Mouse (Mus musculus) MEL (cell line): ENCODE data around the gene Med25. TPM values are rescaled to one million over a fixed set of nuclear protein-coding genes. Genes with fewer than 3 reads are reported as not detected.
A peak's percentile ranks its signal among the peaks of the same experiment; 100 is the strongest.

ENCODE experiments used
- DNase-seq: peaks from one replicate; pipeline ENCODE4 v3.0.0; 2011; ENCODE audit warnings: low read depth, low spot score
- H3K27ac ChIP-seq: 2 replicates; pipeline ENCODE4 v1.5.1; 2012; ENCODE audit warnings: low read depth, mild to moderate bottlenecking, control low read depth, low read length, moderate library complexity; ENCODE audit not compliant: control insufficient read depth
- H3K27me3 ChIP-seq, 2 experiments: fragments of 150-350 bp in 1 of 2; sonication (generic) in 1 of 2; 2 replicates each; pipeline ENCODE4 v1.6.1; 2012; ENCODE audit warnings: low read length in 2 of 2, mild to moderate bottlenecking in 2 of 2, improper control_type of control experiment in 1 of 2, moderate library complexity in 1 of 2; ENCODE audit not compliant: insufficient read depth in 2 of 2, control insufficient read depth in 1 of 2
- H3K36me3 ChIP-seq, 2 experiments: 2 replicates each; pipeline ENCODE4 v1.6.1; 2012 to 2014; ENCODE audit warnings: low read length in 2 of 2, improper control_type of control experiment in 1 of 2, inconsistent platforms in 1 of 2, mild to moderate bottlenecking in 1 of 2; ENCODE audit not compliant: insufficient read depth in 2 of 2, control insufficient read depth in 1 of 2
- H3K4me1 ChIP-seq, 2 experiments: fragments of 150-350 bp in 1 of 2; sonication (generic) in 1 of 2; 2 replicates each; pipeline ENCODE4 v1.6.1; 2012; ENCODE audit warnings: low read length in 2 of 2, improper control_type of control experiment in 1 of 2, mild to moderate bottlenecking in 1 of 2; ENCODE audit not compliant: insufficient read depth in 2 of 2, control insufficient read depth in 1 of 2
- H3K4me3 ChIP-seq, 2 experiments: fragments of 150-350 bp in 1 of 2; sonication (generic) in 1 of 2; 2 replicates each; pipeline ENCODE4 v1.5.1; 2012; ENCODE audit warnings: low read depth in 2 of 2, low read length in 2 of 2, mild to moderate bottlenecking in 2 of 2, moderate library complexity in 2 of 2, control low read depth in 1 of 2, improper control_type of control experiment in 1 of 2; ENCODE audit not compliant: control insufficient read depth in 1 of 2, insufficient read depth in 1 of 2
- H3K79me2 ChIP-seq: 2 replicates; pipeline ENCODE4 v1.6.1; 2012; ENCODE audit warnings: mild to moderate bottlenecking, low read length, moderate library complexity; ENCODE audit not compliant: control insufficient read depth, poor library complexity, insufficient read depth
- H3K9ac ChIP-seq: 2 replicates; pipeline ENCODE4 v1.6.1; 2012; ENCODE audit warnings: low read depth, mild to moderate bottlenecking, control low read depth, low read length, moderate library complexity; ENCODE audit not compliant: control insufficient read depth, poor library complexity, severe bottlenecking
- H3K9me3 ChIP-seq: fragments of 150-350 bp; sonication (generic); replicated peaks from 2 replicates; pipeline ENCODE4 v1.6.1; 2012; ENCODE audit warnings: mild to moderate bottlenecking, low read length, improper control_type of control experiment, moderate library complexity; ENCODE audit not compliant: insufficient read depth
- BHLHE40 ChIP-seq: IDR thresholded peaks from 2 replicates; pipeline ENCODE4 v1.6.1; 2012; ENCODE audit warnings: low read depth, mild to moderate bottlenecking, inconsistent platforms, low read length, improper control_type of control experiment, borderline replicate concordance
- CHD1 ChIP-seq: IDR thresholded peaks from 2 replicates; pipeline ENCODE4 v1.6.1; 2012; ENCODE audit warnings: low read depth, mild to moderate bottlenecking, inconsistent platforms, low read length, improper control_type of control experiment
- CHD2 ChIP-seq: IDR thresholded peaks from 2 replicates; pipeline ENCODE4 v1.6.1; 2011; ENCODE audit warnings: low read length, improper control_type of control experiment
- CTCF ChIP-seq, 3 experiments: IDR thresholded peaks in 2 of 3; conservative IDR thresholded peaks in 1 of 3; 2 replicates each; pipeline ENCODE4 v1.5.1; 2011 to 2012; ENCODE audit warnings: low read length in 3 of 3, low read depth in 2 of 3, mild to moderate bottlenecking in 2 of 3, improper control_type of control experiment in 1 of 3, inconsistent platforms in 1 of 3, mixed read lengths in 1 of 3, moderate library complexity in 1 of 3; ENCODE audit not compliant: control insufficient read depth in 1 of 3, insufficient read depth in 1 of 3, poor library complexity in 1 of 3, severe bottlenecking in 1 of 3
- E2F4 ChIP-seq: IDR thresholded peaks from 2 replicates; pipeline ENCODE4 v1.6.1; 2011; ENCODE audit warnings: low read depth, low read length, improper control_type of control experiment, borderline replicate concordance
- ELF1 ChIP-seq: IDR thresholded peaks from 2 replicates; pipeline ENCODE4 v1.6.1; 2014; ENCODE audit warnings: low read depth, mild to moderate bottlenecking, inconsistent platforms, low read length, improper control_type of control experiment, moderate library complexity
- ETS1 ChIP-seq: IDR thresholded peaks from 2 replicates; pipeline ENCODE4 v1.6.1; 2012; ENCODE audit warnings: low read depth, mild to moderate bottlenecking, inconsistent platforms, low read length, improper control_type of control experiment, moderate library complexity
- GABPA ChIP-seq: IDR thresholded peaks from 2 replicates; pipeline ENCODE4 v1.6.1; 2012; ENCODE audit warnings: low read depth, mild to moderate bottlenecking, inconsistent platforms, low read length, improper control_type of control experiment, moderate library complexity
- GATA1 ChIP-seq: IDR thresholded peaks from 2 replicates; pipeline ENCODE4 v1.6.1; 2011; ENCODE audit warnings: low read depth, low read length, improper control_type of control experiment
- HCFC1 ChIP-seq: IDR thresholded peaks from 2 replicates; pipeline ENCODE4 v1.6.1; 2012; ENCODE audit warnings: low read depth, mild to moderate bottlenecking, inconsistent platforms, low read length, improper control_type of control experiment, moderate library complexity
- JUND ChIP-seq: IDR thresholded peaks from 2 replicates; pipeline ENCODE4 v1.6.1; 2011; ENCODE audit warnings: low read depth, mild to moderate bottlenecking, improper control_type of control experiment, low read length
- MAFK ChIP-seq: IDR thresholded peaks from 2 replicates; pipeline ENCODE4 v1.6.1; 2011; ENCODE audit warnings: low read depth, mild to moderate bottlenecking, low read length, improper control_type of control experiment, borderline replicate concordance
- MAX ChIP-seq: IDR thresholded peaks from 2 replicates; pipeline ENCODE4 v1.6.1; 2011; ENCODE audit warnings: low read length, improper control_type of control experiment
- MAZ ChIP-seq: IDR thresholded peaks from 2 replicates; pipeline ENCODE4 v1.6.1; 2012; ENCODE audit warnings: low read depth, mild to moderate bottlenecking, inconsistent platforms, low read length, improper control_type of control experiment
- MEF2A ChIP-seq: IDR thresholded peaks from 2 replicates; pipeline ENCODE4 v1.6.1; 2014; ENCODE audit warnings: low read depth, mild to moderate bottlenecking, inconsistent platforms, low read length, improper control_type of control experiment; ENCODE audit not compliant: poor library complexity, insufficient replicate concordance, severe bottlenecking; ENCODE audit errors: extremely low read depth
- MYC ChIP-seq: IDR thresholded peaks from 2 replicates; pipeline ENCODE4 v1.6.1; 2011; ENCODE audit warnings: low read depth, mild to moderate bottlenecking, low read length, improper control_type of control experiment, moderate library complexity
- NELFE ChIP-seq: IDR thresholded peaks from 2 replicates; pipeline ENCODE4 v1.6.1; 2011; ENCODE audit warnings: low read depth, low read length, improper control_type of control experiment
- NRF1 ChIP-seq: IDR thresholded peaks from 2 replicates; pipeline ENCODE4 v1.6.1; 2014; ENCODE audit warnings: low read depth, mild to moderate bottlenecking, inconsistent platforms, low read length, improper control_type of control experiment, moderate library complexity; ENCODE audit not compliant: poor library complexity, insufficient read depth, severe bottlenecking
- POLR2A ChIP-seq, 2 experiments: IDR thresholded peaks; 2 replicates each; pipeline ENCODE4 v1.6.1; 2011 to 2012; ENCODE audit warnings: low read length in 2 of 2, mild to moderate bottlenecking in 2 of 2, control low read depth in 1 of 2, improper control_type of control experiment in 1 of 2, low read depth in 1 of 2, moderate library complexity in 1 of 2; ENCODE audit not compliant: control insufficient read depth in 1 of 2, insufficient read depth in 1 of 2, poor library complexity in 1 of 2
- RCOR1 ChIP-seq: IDR thresholded peaks from 2 replicates; pipeline ENCODE4 v1.6.1; 2012; ENCODE audit warnings: low read depth, mild to moderate bottlenecking, inconsistent platforms, low read length, improper control_type of control experiment
- SMC3 ChIP-seq: IDR thresholded peaks from 2 replicates; pipeline ENCODE4 v1.6.1; 2011; ENCODE audit warnings: low read depth, low read length, improper control_type of control experiment
- TAL1 ChIP-seq: IDR thresholded peaks from 2 replicates; pipeline ENCODE4 v1.6.1; 2012; ENCODE audit warnings: mild to moderate bottlenecking, inconsistent platforms, low read length, moderate library complexity, mixed read lengths
- TBP ChIP-seq: IDR thresholded peaks from 2 replicates; pipeline ENCODE4 v1.8.0; 2011; ENCODE audit warnings: low read depth, low read length, improper control_type of control experiment
- TCF12 ChIP-seq: IDR thresholded peaks from 2 replicates; pipeline ENCODE4 v1.6.1; 2014; ENCODE audit warnings: low read depth, mild to moderate bottlenecking, inconsistent platforms, low read length, improper control_type of control experiment, moderate library complexity
- UBTF ChIP-seq: IDR thresholded peaks from 2 replicates; pipeline ENCODE4 v1.6.1; 2012; ENCODE audit warnings: low read depth, mild to moderate bottlenecking, inconsistent platforms, low read length, improper control_type of control experiment, moderate library complexity, borderline replicate concordance; ENCODE audit not compliant: insufficient read depth
- USF1 ChIP-seq: IDR thresholded peaks from 2 replicates; pipeline ENCODE4 v1.6.1; 2014; ENCODE audit warnings: low read depth, mild to moderate bottlenecking, inconsistent platforms, low read length, improper control_type of control experiment, moderate library complexity
- ZKSCAN1 ChIP-seq: IDR thresholded peaks from 2 replicates; pipeline ENCODE4 v1.6.1; 2012; ENCODE audit warnings: low read depth, mild to moderate bottlenecking, inconsistent platforms, low read length, improper control_type of control experiment, moderate library complexity
- ZMIZ1 ChIP-seq: IDR thresholded peaks from 2 replicates; pipeline ENCODE4 v1.6.1; 2012; ENCODE audit warnings: low read depth, mild to moderate bottlenecking, inconsistent platforms, low read length, improper control_type of control experiment, moderate library complexity
- ZNF384 ChIP-seq: IDR thresholded peaks from 2 replicates; pipeline ENCODE4 v1.6.1; 2012; ENCODE audit warnings: low read depth, mild to moderate bottlenecking, inconsistent platforms, low read length, improper control_type of control experiment
- polyA plus RNA-seq, 2 experiments: library from polyadenylated mRNA; stranded (reverse) in 1 of 2; unstranded in 1 of 2; fragments of >175 nt in 1 of 2; fragments of >200 nt in 1 of 2; gene quantifications; 2 replicates each; pipeline versions ENCODE4 v1.2.1 to v1.2.4; 2012; ENCODE audit warnings: low replicate concordance in 2 of 2, low read depth in 1 of 2; ENCODE audit not compliant: insufficient read length in 2 of 2, insufficient read depth in 1 of 2, missing spikeins in 1 of 2
- total RNA-seq: library from RNA; depleted of rRNA; stranded (reverse); fragments of 300-350 nt; gene quantifications from 2 replicates; pipeline ENCODE4 v1.2.3, GENCODE M21; 2012

The Med25 gene
- total and polyA plus RNA-seq, 3 experiments, result 53.9 to 118 TPM; not detected in 1

DNA sequence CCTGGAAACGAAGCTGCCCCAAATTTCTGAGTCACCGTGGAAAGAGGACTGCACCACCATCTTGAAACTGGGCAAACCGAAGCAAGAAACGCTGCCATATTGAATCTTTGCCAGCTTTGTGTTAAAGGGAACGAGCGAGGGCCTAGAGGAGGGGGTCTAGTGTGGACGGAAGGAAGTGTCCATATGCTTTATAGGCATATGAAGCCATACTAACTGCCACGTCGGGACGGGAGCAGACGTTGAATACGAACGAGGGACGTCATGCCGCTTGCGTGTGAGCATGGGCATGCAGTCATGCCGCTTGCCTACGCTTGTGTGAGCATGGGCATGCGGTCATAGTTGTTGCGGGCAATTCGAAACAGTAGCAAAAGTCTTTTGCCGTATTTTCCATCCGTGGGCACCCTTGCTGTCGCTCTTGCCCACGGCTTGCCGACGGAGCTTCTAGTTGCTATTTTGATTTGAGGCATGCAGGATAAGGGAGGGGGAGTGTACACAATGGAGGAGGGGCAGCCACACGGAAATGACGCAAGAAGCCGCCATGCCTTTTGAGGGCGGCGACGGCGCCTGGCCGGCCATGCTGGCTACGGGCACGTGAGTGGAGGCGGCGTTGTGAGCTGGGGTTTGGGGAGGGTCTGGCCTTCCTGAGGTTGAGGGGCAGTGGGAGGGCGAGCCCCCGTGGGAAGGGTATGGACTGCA is 42.9 kb downstream of the Med25 start (continued):
- no peak for TF ChIP-seq ZKSCAN1
- no peak for TF ChIP-seq CTCF (IDR thresholded peaks at IDR 0.05 in 2 of 3, conservative IDR thresholded peaks at IDR 0.05 in 1 of 3; ENCODE audit: control insufficient read depth in 1 of 3, insufficient read depth in 1 of 3, low read depth in 2 of 3, low read length in 3 of 3, poor library complexity in 1 of 3, severe bottlenecking in 1 of 3)
- no peak for TF ChIP-seq ELF1
- no peak; the same call in 1 of the 2 replicates for TF ChIP-seq GABPA
- no peak; the same call in 1 of the 2 replicates for TF ChIP-seq MEF2A
- no peak for TF ChIP-seq UBTF
- TF ChIP-seq HCFC1, result peak; percentile 88
- peak; percentile 45 to 56 for TF ChIP-seq POLR2A (IDR thresholded peaks at IDR 0.05; ENCODE audit: control insufficient read depth in 1 of 2, insufficient read depth in 1 of 2, low read depth in 1 of 2, low read length in 2 of 2, poor library complexity in 1 of 2)
- peak; percentile 32 for TF ChIP-seq TBP
- TF ChIP-seq MYC, result peak; percentile 89
- no peak for TF ChIP-seq SMC3
- peak; percentile 13 for TF ChIP-seq NELFE
- TF ChIP-seq ETS1, result peak; percentile 59
- no peak for TF ChIP-seq E2F4
- TF ChIP-seq RCOR1, result peak; percentile 85
- TF ChIP-seq TAL1, result no peak
- no peak for TF ChIP-seq JUND
- TF ChIP-seq GATA1, result no peak
- peak; percentile 79 for TF ChIP-seq BHLHE40

DNA sequence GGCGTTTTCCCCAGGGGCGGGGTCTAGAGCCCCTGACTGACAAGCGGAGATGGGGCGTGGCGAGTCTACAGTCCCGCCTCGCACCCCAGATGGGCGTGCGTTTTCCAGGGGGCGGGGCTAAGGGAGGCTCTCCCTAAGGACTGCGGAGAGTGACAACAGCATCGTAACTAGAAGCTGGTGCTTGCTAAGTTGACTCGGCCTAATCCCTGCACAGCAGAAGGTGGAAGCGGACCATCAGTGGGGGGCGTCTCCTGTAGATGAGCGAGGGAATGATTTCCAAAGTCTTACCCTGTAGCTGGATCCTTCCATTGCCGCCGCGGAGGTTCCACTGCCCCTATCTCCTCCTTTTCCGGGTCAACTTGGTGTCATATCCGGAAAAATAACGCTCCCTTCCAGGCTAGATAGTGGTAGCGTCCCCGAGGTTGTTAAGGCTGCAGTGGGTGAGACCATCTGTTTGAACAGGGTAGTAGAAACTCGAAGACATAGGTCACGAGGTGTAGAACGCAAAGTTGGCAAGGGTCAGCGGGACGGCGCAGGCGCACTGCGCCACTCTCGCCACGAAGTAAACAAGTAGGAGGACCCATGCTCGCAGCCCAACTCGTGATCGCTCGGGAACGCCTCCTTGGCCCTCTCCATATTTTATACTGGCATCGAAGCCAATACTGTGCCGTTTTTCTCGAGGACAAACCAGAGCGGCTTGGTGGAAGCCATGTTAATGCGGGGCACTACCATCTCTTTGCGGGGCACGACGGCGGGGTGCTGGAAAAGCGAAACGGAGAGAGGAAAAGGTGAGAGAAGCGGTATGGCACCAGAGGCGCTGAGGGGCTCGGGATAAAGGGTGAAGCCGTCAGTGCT is 43.7 kb downstream of the Med25 start, which contains the start of the genes Akt1s1 and Tbc1d17:
Gene Akt1s1, plus strand, starts transcription at position 431 of the 855 bp plus-strand sequence.
Gene Tbc1d17, minus strand, starts transcription at position 519 of the 855 bp plus-strand sequence.
- Histone ChIP-seq H3K4me3 (peak within 1 kb of the TSS; percentile 78 to 96), H3K79me2 (peaks cover 28% of the 10 kb centered on the region), H3K9me3 (no peaks in the 10 kb centered on the region), H3K27me3 (no peaks in the 10 kb centered on the region), H3K36me3 (peaks cover 0 to 5% of the 10 kb centered on the region in 2 experiments; a peak in 1 of 4 replicates), H3K4me1 (peaks cover 0 to 13% of the 10 kb centered on the region in 2 experiments; a peak in 2 of 4 replicates), H3K27ac (peak within 1 kb of the TSS; percentile 93), H3K9ac (peak within 1 kb of the TSS; percentile 96)
- DNase-seq, result peak; percentile 99
- TF ChIP-seq MEF2A (no peak), CHD1 (peak; percentile 99), ZMIZ1 (no peak), RCOR1 (peak; percentile 83), USF1 (peak; percentile 95), GABPA (no peak), ELF1 (0 out of 2 replicates have a peak, but pooled peaks have one; percentile 18), TCF12 (no peak; the same call in 1 of the 2 replicates), MAFK (no peak), TBP (no peak; the same call in 1 of the 2 replicates), CHD2 (no peak; the same call in 1 of the 2 replicates), BHLHE40 (peak; percentile 15; the same call in 1 of the 2 replicates), GATA1 (0 out of 2 replicates have a peak, but pooled peaks have one; percentile 8), CTCF (IDR thresholded peaks at IDR 0.05 in 2 of 3, conservative IDR thresholded peaks at IDR 0.05 in 1 of 3; ENCODE audit: control insufficient read depth in 1 of 3, insufficient read depth in 1 of 3, low read depth in 2 of 3, low read length in 3 of 3, poor library complexity in 1 of 3, severe bottlenecking in 1 of 3) (no peak), UBTF (no peak), JUND (no peak), MAX (peak; percentile 97), MAZ (peak; percentile 48; the same call in 1 of the 2 replicates), E2F4 (no peak), ZNF384 (no peak), NRF1 (peak; percentile 91)
